Mouse (Mus musculus) ES-Bruce4 (cell line): ENCODE data around the gene Spata16.

Experiments used
- CTCF ChIP-seq: IDR thresholded peaks from one replicate; pipeline ENCODE4 v1.8.1; 2011; ENCODE audit warnings: low read depth, low read length
- EP300 ChIP-seq: IDR thresholded peaks from 2 replicates; pipeline ENCODE4 v1.6.1; 2011; ENCODE audit warnings: low read depth, low read length; ENCODE audit not compliant: insufficient read depth

DNA sequence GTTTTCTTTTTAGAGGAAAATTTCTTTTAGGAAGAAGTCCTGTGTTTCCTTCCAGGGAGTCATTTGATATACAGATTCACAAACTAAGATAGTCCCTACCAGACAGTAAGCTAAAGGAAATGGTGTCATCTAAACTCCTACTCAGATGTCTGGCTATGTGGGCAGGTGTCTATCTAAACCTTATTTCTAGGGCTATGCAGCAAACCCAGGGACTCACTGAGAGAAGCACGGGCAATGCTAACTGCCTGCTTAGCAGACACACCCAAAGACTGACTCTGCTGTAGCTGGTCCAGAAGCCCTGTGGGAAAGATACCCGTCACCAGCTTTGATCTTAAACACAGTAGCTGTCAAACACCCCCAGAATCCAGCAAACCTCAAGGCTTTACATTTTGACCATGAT is 284.2 kb downstream of the Spata16 start:
- TF ChIP-seq EP300 (no peak), CTCF (no peak)
